Mouse (Mus musculus) kidney, adult 2 months (tissue): ENCODE data around the gene Cd101.

Source experiments
- CTCF ChIP-seq: fragments of 200-500 bp; conservative IDR thresholded peaks from 2 replicates; pipeline ENCODE4 v1.5.1; 2011; ENCODE audit warnings: low read depth, mild to moderate bottlenecking, control low read depth, low read length, moderate library complexity, mixed read lengths; ENCODE audit not compliant: insufficient read depth, insufficient read length
- POLR2A ChIP-seq: fragments of 200-500 bp; IDR thresholded peaks from one replicate; pipeline ENCODE4 v1.6.1; 2011; ENCODE audit warnings: low read depth, low read length, control low read depth

DNA sequence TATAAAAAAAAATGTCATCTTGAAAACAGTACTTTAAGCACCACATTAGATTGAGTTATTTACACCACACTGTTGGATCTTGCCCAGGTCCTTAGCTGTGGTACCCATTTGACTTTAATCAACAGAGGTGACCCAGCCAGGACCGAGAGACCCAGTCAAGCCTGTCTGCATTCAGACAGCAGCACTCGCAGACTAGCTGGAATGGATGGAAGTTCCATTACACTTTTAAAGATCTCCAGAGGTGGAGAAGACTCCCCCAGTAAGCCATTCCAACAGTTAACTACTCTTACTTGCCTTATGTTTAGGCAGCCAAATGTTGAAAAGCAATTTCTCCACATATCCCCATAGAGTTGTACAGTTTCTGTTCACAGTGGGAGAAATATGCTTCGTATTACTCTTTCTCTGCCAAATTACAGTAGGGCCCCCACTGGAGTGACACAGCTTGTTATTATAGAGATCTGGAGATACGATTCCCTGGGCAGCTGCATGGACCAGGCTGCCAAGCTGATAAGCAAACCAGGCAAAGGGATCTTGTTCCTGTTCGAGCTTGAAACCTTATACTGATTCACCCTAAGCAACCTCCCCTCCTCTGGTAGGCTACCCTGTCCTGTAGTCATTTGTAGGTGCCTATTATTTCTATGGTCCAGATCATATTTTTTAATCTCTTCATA is 22.1 kb downstream of the Cd101 start:
- no peak for TF ChIP-seq POLR2A
- TF ChIP-seq CTCF = no peak
